Mouse (Mus musculus) olfactory bulb, adult 2 months (tissue): ENCODE measurements around the gene Ube2d1.

Experiments
- CTCF ChIP-seq: fragments of 200-500 bp; IDR thresholded peaks from 2 replicates; pipeline ENCODE4 v1.5.1; 2012; ENCODE audit warnings: low read depth, mild to moderate bottlenecking, low read length, moderate library complexity; ENCODE audit not compliant: insufficient read depth
- POLR2A ChIP-seq: fragments of 200-500 bp; IDR thresholded peaks from 2 replicates; pipeline ENCODE4 v1.6.1; 2012; ENCODE audit warnings: mild to moderate bottlenecking, low read depth, low read length, moderate library complexity; ENCODE audit not compliant: insufficient read depth

GRCm38 (mm10) chr10:71331908-71332307 is 46.8 kb upstream of the Ube2d1 start:
- TF ChIP-seq CTCF (no peak), POLR2A (no peak)
